Mouse (Mus musculus): ENCODE measurements around the gene Calm2.

The Calm2 gene

DNA sequence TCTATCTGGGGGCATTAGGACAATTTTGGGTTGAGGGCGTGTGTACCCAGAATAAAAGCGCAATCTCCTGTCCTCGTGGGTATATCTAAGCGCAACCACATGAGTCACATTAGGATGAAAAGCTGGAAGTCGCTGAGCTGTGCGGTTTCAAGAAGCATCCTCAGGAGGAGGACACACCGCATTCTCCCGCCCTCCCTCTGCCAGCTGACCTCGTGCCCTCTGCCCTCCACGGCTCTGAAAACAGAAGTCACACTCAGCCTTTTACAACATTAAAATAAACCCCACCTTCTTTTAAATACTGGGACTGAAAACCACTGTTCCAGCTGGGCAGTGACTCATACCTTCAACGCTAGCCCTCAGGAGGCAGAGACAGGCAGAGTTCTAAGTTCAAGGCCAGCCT, 49.6 kb downstream of the Calm2 start:
- no peak for DNase-seq (ENCODE audit: inconsistent ontology term)

DNA sequence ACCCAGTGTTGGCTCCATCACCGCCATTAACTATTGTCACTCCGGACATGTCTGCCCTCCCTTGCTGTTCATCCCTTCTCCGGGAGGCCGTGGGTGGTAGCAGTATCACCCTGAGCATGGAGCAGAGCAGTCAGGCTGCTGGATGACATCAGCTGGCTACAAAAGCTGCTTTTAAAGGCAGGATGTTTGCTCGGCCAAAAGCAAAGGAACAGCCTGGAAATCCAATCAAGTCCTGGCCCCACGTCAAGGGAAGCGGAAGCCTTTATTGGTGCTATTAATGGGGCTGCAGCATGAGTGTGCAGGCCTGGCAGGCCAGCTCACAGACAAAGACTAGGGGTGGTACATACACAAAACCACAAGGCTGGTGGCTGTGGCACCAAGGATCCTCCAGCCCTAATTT, 55.5 kb downstream of the Calm2 start:
- DNase-seq (ENCODE audit: inconsistent ontology term), result peak; percentile 20

DNA sequence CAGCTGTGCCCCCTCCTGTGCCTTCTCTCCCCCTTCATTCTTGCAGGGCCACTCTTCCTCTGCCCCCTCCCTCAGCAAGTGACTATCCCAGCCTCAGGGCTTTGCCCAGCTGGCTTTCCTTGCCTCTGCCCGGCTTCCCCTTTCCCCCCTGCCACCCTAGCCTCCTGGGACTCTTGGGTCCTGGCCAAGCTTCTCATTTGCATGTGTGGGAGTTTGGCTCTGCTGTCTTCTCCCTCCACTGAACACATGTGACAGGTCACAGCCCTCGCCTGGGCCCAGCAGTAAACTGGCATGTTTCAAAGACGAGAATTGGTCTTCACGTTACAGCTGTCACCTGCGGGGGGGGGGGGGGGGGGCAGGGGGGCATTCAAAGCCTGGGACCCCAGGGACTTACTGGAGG, 59.7 kb downstream of the Calm2 start:
- peak; percentile 69 for DNase-seq (ENCODE audit: inconsistent ontology term)

DNA sequence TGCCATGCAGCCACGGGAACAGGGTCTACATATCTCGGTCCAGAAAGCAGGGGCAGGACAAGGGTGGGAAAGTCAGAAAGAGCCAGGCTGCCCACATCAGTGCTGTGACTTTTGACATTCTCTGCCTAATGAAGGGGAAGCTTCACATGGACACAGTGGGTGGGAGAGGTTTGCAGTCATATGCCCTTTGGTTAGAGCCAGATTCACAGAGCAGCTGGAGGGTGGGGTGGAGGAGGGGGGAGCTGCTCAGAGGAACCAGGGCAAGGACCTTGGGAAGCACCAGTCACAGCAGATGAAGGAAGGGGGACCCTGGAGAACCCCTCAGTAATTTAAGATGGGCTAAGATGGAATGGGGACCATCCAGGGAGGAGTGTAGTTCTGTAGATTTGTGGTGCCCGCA, 60.9 kb downstream of the Calm2 start:
- no peak for DNase-seq (ENCODE audit: inconsistent ontology term)
